Mouse (Mus musculus): ENCODE data around the gene Ubald1. TPM values are rescaled to one million over a fixed set of nuclear protein-coding genes. Genes with fewer than 3 reads are reported as not detected.

Ubald1 gene
- total and polyA plus RNA-seq, 2 experiments from 2014 or later, result 18.3 to 27.6 TPM

- TF ChIP-seq EP300 (IDR thresholded peaks at IDR 0.05; ENCODE audit: low read depth), result no peak
- no peak for TF ChIP-seq CTCF (IDR thresholded peaks at IDR 0.05; ENCODE audit: low read depth)
- Histone ChIP-seq H3K27ac (ENCODE audit: low read depth) (no peak overlapping the region), H3K4me3 (ENCODE audit: low read depth, low read length) (no peak overlapping the region), H3K4me1 (ENCODE audit: control insufficient read depth, insufficient read depth) (peaks cover 19% of the 10 kb centered on the region), H3K4me2 (ENCODE audit: low read depth, low read length) (no peak overlapping the region), H3K27me3 (ENCODE audit: control insufficient read depth, insufficient read depth, low read length) (no peaks in the 10 kb centered on the region), H3K9me3 (replicated peaks; ENCODE audit: control insufficient read depth, low read length) (no peaks in the 10 kb centered on the region), H3K9ac (replicated peaks; ENCODE audit: low read depth, low read length) (no peak overlapping the region), H3K36me3 (replicated peaks; ENCODE audit: control insufficient read depth, insufficient read depth, low read length) (peaks cover 9% of the 10 kb centered on the region; the same call in 1 of the 2 replicates)
- DNase-seq (ENCODE audit: low spot score) (no peak), ATAC-seq (ENCODE audit: insufficient read depth, low read depth) (no peak)
- WGBS, result 69% methylated on average over 21 of the region's 23 CpGs
Observed at GRCm38 (mm10) chr16:4875198-4876032, 4.7 kb downstream of the Ubald1 start.

DNA sequence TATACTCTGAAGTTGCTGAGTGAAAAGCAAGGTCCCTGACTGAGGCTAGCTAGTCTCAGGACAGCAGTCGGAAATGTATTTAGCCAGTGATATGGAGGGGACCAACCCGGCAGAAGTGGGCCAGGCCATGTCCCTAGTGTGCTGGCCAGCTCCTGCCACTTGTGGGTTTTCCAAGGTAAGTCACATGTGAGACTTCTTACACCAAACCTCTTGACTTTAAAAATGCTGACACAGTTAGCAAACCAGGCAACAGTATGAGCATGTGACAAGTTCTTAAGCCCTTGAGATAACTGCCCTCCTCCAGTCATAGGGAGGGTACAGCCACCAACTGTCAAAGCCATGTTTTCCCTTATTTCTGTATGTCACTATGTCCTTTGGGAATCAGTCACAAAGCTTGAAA is 8.2 kb downstream of the Ubald1 start:
- Histone ChIP-seq H3K4me3 (ENCODE audit: low read depth, low read length) (no peak overlapping the region), H3K27me3 (ENCODE audit: control insufficient read depth, insufficient read depth, low read length) (no peaks in the 10 kb centered on the region), H3K27ac (ENCODE audit: low read depth) (no peak overlapping the region), H3K4me2 (ENCODE audit: low read depth, low read length) (no peak overlapping the region), H3K9ac (replicated peaks; ENCODE audit: low read depth, low read length) (no peak overlapping the region), H3K4me1 (ENCODE audit: control insufficient read depth, insufficient read depth) (peaks cover 7% of the 10 kb centered on the region; the same call in 1 of the 2 replicates), H3K36me3 (replicated peaks; ENCODE audit: control insufficient read depth, insufficient read depth, low read length) (peaks cover 22% of the 10 kb centered on the region), H3K9me3 (replicated peaks; ENCODE audit: control insufficient read depth, low read length) (no peaks in the 10 kb centered on the region)
- TF ChIP-seq EP300 (IDR thresholded peaks at IDR 0.05; ENCODE audit: low read depth) (no peak), CTCF (IDR thresholded peaks at IDR 0.05; ENCODE audit: low read depth) (no peak)
- ATAC-seq (ENCODE audit: insufficient read depth, low read depth) (peak; percentile 36), DNase-seq (ENCODE audit: low spot score) (peak; percentile 41)
- WGBS, result 33% methylated on average over 2 of the region's 2 CpGs

GRCm38 (mm10) chr16:4870490-4870889 is 9.6 kb downstream of the Ubald1 start:
- H3K27ac ChIP-seq (ENCODE audit: low read depth), result no peak overlapping the region
- WGBS, result 91% methylated on average over 5 of the region's 5 CpGs
- no peak overlapping the region for H3K9ac ChIP-seq (replicated peaks; ENCODE audit: low read depth, low read length)
- ATAC-seq (ENCODE audit: insufficient read depth, low read depth) (no peak), DNase-seq (ENCODE audit: low spot score) (no peak)
- peaks cover 22% of the 10 kb centered on the region for H3K36me3 ChIP-seq (replicated peaks; ENCODE audit: control insufficient read depth, insufficient read depth, low read length)
- no peaks in the 10 kb centered on the region for H3K27me3 ChIP-seq (ENCODE audit: control insufficient read depth, insufficient read depth, low read length)
- no peak for TF ChIP-seq EP300 (IDR thresholded peaks at IDR 0.05; ENCODE audit: low read depth)
- TF ChIP-seq CTCF (IDR thresholded peaks at IDR 0.05; ENCODE audit: low read depth), result no peak
- H3K4me2 ChIP-seq (ENCODE audit: low read depth, low read length), result no peak overlapping the region
- no peaks in the 10 kb centered on the region for H3K9me3 ChIP-seq (replicated peaks; ENCODE audit: control insufficient read depth, low read length)
- no peak overlapping the region for H3K4me3 ChIP-seq (ENCODE audit: low read depth, low read length)
- no peaks in the 10 kb centered on the region for H3K4me1 ChIP-seq (ENCODE audit: control insufficient read depth, insufficient read depth)

- Histone ChIP-seq H3K9ac (replicated peaks; ENCODE audit: low read depth, low read length) (no peak overlapping the region), H3K4me3 (ENCODE audit: low read depth, low read length) (no peak overlapping the region), H3K27ac (ENCODE audit: low read depth) (no peak overlapping the region), H3K4me1 (ENCODE audit: control insufficient read depth, insufficient read depth) (no peaks in the 10 kb centered on the region), H3K4me2 (ENCODE audit: low read depth, low read length) (no peak overlapping the region), H3K27me3 (ENCODE audit: control insufficient read depth, insufficient read depth, low read length) (no peaks in the 10 kb centered on the region), H3K36me3 (replicated peaks; ENCODE audit: control insufficient read depth, insufficient read depth, low read length) (peaks cover 13% of the 10 kb centered on the region), H3K9me3 (replicated peaks; ENCODE audit: control insufficient read depth, low read length) (no peaks in the 10 kb centered on the region)
- DNase-seq (ENCODE audit: low spot score) (no peak), ATAC-seq (ENCODE audit: insufficient read depth, low read depth) (no peak)
- TF ChIP-seq CTCF (IDR thresholded peaks at IDR 0.05; ENCODE audit: low read depth) (no peak), EP300 (IDR thresholded peaks at IDR 0.05; ENCODE audit: low read depth) (no peak)
- 55% methylated on average over 7 of the region's 7 CpGs for WGBS
Observed at GRCm38 (mm10) chr16:4866101-4866695, 13.9 kb downstream of the Ubald1 start.

DNA sequence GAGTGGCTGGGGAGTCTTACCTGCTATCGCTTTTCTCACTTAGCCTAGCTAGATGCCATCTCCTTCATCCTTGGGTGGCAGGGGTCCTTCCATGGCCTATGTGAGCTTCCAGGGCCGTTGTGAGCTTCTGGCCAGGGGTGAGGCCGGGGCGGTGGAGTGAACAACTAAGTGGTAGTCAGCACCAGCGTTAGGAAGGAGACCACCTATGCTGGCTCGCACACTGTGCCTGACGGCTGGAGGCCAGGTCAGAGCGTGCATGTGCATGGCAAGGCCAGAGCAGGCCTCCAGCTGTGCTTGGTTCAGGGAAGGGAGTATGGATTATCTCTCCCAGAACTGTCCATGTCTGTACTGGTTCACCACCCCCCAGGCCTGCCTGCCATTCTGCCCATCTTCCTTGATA is 16.4 kb downstream of the Ubald1 start:
- no peaks in the 10 kb centered on the region for H3K4me1 ChIP-seq (ENCODE audit: control insufficient read depth, insufficient read depth)
- TF ChIP-seq EP300 (IDR thresholded peaks at IDR 0.05; ENCODE audit: low read depth) (no peak), CTCF (IDR thresholded peaks at IDR 0.05; ENCODE audit: low read depth) (no peak)
- H3K27me3 ChIP-seq (ENCODE audit: control insufficient read depth, insufficient read depth, low read length), result no peaks in the 10 kb centered on the region
- H3K4me3 ChIP-seq (ENCODE audit: low read depth, low read length), result no peak overlapping the region
- 80% methylated on average over 8 of the region's 8 CpGs for WGBS
- no peak overlapping the region for H3K4me2 ChIP-seq (ENCODE audit: low read depth, low read length)
- DNase-seq (ENCODE audit: low spot score), result no peak
- no peak overlapping the region for H3K9ac ChIP-seq (replicated peaks; ENCODE audit: low read depth, low read length)
- no peak overlapping the region for H3K27ac ChIP-seq (ENCODE audit: low read depth)
- ATAC-seq (ENCODE audit: insufficient read depth, low read depth), result no peak
- H3K9me3 ChIP-seq (replicated peaks; ENCODE audit: control insufficient read depth, low read length), result no peaks in the 10 kb centered on the region
- no peaks in the 10 kb centered on the region for H3K36me3 ChIP-seq (replicated peaks; ENCODE audit: control insufficient read depth, insufficient read depth, low read length)

Data from heart, postnatal 0 days (tissue).